Mouse (Mus musculus): ENCODE measurements at regions not wholly inside any gene's neighbourhood (a gene's known extent, or its start where the extent isn't known, plus 50 kb on each side); places are given as distances from the start of the nearest gene placed in this dataset.
A peak's percentile ranks its signal among the peaks of the same experiment; 100 is the strongest.

GRCm38 (mm10) chr13:44409720-44410047, 319.6 kb upstream of the Jarid2 start:
- DNase-seq, result no peak

DNA sequence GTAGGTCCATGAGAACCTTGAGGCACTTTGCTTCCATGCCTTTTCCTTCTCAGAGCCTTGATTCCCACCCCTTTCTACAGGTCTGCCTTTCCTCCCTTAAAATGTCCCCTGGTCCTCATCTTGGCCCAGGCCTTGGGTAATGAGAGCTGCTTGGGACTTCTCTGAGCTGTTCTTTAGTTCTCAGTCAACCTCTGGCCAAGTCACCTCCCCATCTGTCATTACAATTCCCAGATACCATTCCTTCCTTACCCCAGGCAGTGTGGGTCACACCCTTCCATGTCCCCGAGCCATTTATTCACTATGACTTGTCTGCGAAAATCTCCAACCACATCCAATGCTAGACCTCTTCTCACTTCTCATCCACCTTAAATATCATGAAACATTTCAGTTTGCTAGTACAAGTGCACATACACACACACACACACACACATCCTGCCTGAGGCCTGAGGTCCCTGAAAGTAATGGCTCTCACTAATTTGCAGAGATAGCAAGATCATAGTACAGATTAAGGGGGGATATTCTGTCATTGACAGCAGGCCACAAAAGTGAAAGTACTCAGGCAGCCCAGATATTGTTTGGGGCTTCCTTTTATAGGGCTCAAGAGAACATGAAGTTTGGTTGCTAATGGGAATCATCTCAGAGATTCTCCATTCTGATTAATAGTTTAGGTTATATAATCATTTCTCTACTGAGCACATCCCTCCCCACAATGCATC, 317.3 kb upstream of the Jarid2 start:
- DNase-seq, result no peak

- DNase-seq, result no peak
Measured at GRCm38 (mm10) chr13:44413305-44413704, 316.0 kb upstream of the Jarid2 start.

GRCm38 (mm10) chr13:44415971-44416370, 313.3 kb upstream of the Jarid2 start:
- peak; percentile 31 to 47 for DNase-seq

DNA sequence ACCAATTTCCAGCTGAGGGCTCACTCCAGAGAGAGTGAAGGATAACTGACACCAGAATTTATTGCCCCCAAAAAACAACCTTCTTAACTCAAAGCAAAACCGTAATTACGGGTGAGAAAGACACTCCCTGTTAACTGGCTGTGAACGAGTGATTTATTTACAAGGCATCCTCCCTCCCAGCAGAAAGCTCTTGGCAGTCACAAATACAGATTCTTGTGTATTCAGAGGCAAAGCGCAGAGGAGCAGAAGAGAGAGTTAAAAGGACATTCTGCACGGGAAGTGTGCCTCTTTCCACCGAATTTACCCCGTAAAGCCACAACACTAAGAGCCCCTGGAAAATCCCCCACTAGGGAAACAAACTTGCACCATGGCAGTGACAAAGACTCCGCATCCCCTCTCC, 312.3 kb upstream of the Jarid2 start:
- peak in 1 of 2 experiments; percentile 47 for DNase-seq

DNA sequence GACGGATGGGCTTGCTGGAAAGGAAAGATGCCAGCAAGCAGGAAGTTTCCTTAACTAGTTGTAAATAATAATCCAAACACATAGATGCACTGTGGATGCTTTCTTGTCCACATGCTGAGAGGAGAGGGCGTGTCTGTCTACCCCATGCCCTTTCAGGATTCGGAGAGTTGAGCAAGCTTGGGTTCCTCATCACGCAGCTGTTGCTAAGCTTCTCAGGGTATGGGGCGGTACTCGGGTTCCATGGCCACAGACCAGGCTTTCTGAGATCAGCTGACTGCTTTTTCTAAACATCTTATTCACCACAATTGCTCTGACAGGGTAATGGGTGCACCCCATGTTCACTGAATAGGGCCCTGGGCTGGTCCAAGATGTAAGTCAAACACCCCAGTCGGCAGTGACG, 310.2 kb upstream of the Jarid2 start:
- no peak for DNase-seq

DNA sequence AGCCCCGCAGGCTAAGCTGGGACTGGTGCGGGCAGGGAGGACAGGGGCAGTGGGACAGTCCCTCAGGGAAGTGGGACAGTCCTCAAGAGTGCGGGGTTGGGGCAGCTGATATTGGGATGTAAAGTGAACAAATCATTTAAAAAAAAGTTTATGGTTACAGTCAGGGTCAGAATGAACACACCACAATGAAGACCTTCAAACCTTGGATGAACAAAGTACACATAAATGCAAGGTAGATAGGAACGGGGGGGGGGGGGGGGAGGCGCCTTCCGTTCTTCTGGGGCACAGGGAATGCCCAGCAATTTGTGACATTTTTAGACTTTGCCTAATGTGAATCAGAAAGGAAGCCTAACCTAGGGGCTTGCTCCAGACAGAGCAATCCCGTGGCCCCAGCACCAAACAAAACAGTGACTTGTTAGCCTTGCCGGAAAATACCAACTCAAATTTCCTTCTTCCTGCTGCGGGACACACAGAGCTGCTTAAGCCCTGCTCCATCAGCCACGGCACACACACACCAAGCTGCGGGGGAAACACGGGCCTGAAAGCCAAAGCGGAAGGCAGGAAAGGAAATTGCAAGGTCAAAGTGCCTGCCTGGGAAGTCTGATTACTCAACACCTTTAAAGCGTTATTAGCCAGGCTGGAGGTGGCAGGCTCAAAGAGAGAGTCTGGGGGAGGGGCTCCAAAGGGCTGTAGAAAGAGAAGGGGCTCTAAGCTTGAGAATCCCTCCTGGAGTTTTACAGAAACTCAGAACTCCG, 309.6 kb upstream of the Jarid2 start:
- peak; percentile 80 to 84 for DNase-seq

- DNase-seq, result peak; percentile 59 to 72
Measured at GRCm38 (mm10) chr13:44420227-44420592, 309.1 kb upstream of the Jarid2 start.

DNA sequence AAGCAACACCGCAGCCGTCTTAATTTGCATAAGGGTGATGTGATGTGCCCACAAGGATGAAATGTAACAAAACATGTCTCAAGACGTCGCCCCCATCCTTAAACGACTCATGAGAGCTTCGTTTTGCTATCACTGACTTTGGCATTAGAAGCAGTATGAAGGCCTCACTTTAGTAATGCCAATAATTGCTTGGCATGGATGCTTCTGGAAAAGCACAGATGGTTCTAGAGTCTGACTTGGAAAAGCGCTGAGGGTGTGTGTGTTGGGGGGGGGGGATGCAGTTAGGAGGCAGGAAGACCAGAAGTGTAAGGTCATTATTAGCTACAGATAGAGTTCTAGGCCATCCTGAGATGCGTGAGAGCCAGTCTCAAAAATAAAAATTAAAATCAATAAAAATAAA, 308.3 kb upstream of the Jarid2 start:
- DNase-seq, result no peak

- no peak for DNase-seq
Measured at GRCm38 (mm10) chr13:44421426-44421825, 307.8 kb upstream of the Jarid2 start.

DNA sequence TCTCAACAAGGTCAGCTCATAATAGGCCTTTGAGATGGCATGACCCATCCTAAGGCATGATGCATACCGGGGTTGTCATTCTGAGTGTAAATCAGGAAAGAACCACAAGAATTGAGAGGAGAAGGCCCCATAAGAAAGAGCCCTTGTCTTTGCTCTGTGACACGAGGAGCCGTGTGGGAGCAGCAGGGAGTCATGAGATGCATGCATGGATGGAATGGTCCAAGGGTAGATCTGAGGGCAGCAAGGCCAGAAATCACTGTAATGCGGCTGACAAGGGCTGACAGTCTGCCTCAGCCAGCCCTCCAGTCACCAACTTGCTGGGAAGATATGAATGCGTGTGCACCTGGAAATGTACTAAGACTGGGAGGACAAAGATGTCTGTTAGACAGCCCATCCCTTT, 307.4 kb upstream of the Jarid2 start:
- DNase-seq, result no peak

DNA sequence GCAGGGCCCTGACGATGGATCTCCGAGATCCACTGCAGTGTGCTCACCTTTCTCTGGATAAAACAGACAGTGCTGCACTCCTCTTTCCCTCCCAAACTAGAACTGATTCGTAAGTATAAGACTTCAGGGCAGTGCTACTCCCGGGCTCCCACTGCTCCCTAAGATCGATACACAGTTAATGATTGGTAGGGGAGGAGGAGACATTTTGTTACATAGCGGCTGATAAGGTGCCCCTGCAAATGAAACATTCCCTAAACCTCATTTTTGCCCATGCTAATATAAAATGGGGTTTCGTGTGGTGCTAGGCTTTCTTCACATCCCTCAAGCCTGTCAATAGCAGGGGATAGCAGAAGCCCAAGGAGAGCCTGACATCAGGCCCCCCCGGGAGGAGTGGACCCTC, 298.8 kb upstream of the Jarid2 start:
- DNase-seq, result no peak

- no peak for DNase-seq
Measured at GRCm38 (mm10) chr13:44437709-44438108, 291.6 kb upstream of the Jarid2 start.

DNA sequence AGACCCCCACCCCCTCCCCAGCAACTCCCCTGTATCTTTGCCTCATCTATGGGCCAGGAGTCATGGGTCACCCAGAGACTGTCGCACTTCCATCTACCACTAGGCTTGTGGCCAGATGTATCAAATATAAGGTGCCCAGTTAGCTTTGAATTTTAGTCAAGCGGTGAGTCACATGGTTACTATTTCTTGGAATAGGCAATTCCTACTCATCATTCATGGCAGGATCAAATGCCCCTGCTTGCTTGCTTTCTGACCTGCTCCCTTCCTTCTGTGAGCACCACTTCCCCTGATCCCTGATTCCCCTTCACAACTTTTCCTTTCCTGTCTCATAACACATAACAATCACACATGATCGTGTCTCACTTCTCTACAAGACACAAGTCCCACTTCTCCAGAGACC, 288.2 kb upstream of the Jarid2 start:
- no peak for DNase-seq

DNA sequence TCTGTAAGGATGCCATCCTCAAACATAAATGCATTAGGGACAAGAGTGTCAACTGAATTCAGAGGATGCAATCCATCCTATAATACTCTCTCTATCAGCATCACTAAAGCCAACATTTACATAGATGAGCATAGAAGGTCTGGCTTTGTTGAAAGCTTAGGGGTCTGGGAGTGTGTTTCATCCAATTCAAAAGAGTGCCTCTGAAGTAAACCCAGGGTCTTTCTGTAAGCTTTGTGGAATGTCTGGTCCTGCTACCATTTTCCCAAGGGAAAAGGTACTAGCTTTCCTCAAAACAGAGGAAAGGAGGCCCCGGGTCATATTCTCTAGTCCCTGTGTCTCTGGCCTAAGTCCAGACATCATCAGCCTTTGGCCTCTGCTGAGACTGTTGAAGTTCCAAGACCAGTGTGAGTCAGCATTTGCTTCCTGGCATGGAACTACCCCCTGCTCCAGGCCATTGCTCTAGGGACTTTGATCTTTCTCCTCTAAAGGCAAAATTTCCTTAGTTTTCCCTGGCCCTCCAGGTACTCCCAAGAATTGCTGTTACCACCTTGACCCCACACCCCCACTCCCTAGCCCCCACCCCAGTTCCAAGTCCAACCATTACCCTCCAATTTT, 280.0 kb upstream of the Jarid2 start:
- DNase-seq, result peak; percentile 88 to 93

DNA sequence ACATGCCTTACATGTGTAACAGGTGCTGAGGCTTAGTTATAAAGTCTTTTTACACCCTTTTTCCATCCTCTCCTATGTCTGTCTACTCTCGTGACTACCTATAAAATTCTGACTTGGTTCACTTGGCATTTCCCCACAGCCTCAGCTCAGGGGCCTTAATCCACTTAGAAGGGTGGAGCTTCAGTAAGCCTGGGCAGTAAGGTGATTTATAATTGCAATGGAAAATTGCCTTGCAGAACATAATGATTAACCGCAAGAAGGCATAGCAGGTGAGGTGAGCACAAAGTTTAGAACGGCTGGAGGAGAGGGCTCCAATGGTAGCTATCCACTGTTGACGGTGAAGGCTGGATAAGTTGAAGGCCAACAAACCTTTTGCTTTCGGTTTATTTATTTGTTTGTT, 278.1 kb upstream of the Jarid2 start:
- DNase-seq, result peak; percentile 71 to 91

GRCm38 (mm10) chr13:44453131-44453530, 276.1 kb upstream of the Jarid2 start:
- no peak for DNase-seq

GRCm38 (mm10) chr13:44454136-44454535, 275.1 kb upstream of the Jarid2 start:
- peak; percentile 56 to 74 for DNase-seq

DNA sequence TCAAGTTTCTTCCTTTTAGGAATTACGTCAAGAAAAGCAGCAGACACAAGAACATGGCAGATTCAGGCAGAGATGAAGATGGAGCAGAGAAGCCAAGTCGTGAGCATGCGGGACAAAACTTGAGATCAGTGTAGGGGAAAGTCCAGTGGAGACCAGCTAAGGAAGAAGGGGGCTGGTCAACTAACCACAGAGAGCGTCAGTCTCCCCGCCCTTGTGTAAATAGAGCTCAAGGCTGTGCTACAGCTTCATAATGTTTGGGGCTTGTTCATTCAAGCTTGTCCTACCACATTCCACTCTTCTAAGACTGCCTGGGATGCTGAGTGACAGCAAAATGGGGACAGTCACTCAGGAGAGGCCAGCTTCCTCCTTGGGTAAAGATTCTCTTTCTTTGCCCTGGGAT, 274.1 kb upstream of the Jarid2 start:
- peak; percentile 27 to 46 for DNase-seq

- no peak for DNase-seq
Measured at GRCm38 (mm10) chr13:44458744-44459143, 270.5 kb upstream of the Jarid2 start.

DNA sequence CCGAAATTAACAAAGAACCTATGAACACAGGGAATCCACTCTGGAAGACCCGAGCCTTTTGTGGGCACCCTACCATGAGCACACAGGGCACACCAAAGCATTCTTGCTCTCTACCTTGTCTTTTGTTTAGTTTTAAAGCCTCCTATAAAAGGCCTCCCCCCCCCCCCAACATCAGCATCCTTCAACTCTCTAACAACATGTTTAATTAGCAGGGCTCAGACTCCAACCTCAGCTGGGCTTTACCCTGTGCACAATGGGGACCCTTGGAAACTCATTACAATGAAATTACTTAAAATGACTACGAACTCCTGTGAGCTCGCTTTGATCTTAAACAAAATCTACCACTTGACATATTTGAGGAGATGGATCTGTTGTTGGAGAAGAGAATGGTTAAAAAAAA, 270.1 kb upstream of the Jarid2 start:
- DNase-seq, result no peak

- DNase-seq, result no peak
Measured at GRCm38 (mm10) chr13:44463675-44464074, 265.6 kb upstream of the Jarid2 start.

DNA sequence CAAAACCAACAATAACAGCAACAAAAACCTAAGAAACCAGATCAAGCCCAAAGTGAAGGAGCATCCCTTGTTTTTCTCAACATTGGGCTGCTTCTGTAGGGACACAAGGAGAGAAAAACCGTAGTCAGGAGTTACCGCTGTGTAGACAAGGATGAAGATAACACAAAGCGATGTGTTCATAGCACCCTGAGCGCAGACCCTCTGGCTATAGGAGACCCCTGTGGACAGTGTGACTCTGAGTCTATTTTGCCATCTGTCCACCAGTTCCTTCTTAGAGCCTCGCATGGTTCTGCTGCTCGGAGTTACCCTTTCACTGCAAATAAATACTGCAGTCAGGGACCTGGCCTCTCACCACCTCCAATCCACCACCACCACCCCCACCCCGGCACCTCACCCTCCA, 263.7 kb upstream of the Jarid2 start:
- DNase-seq, result no peak

DNA sequence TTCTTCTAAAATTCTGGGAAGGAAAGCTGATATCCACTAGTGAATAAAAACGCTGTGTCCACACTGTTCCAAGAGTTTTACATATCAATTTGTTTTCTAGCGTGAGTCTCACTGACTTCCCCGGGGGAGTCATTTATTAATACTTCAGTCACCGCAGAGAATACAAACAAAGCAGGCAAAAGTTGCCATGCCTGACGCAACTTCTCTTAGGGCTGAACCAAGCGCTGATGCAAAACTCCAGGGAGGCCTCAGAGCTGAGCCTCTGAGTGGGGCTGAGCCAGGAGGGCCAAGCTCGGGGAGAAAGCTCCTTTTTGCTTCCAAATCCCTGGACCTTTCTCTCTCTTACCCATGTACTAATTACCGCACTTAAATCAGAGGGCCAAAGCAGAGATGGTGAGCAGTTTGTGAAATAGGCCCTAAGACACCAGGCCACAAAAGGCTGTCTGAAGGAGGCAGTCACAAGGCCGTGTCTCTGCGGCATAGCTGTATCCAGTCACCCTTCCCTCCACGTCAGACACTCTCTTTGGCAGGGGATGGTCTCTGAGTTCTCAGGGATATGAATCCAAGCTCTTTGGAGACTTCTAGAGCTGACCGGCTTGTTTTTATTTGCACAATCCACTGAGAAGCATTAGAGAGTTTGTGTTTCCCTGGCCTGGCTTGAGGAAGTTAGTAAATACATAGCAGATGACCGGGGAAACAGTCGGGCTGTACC, 260.2 kb upstream of the Jarid2 start:
- no peak for DNase-seq

All from kidney, adult 8-10 months (tissue).